Mouse (Mus musculus): ENCODE results near the gene E2f6.

E2f6 gene

DNA sequence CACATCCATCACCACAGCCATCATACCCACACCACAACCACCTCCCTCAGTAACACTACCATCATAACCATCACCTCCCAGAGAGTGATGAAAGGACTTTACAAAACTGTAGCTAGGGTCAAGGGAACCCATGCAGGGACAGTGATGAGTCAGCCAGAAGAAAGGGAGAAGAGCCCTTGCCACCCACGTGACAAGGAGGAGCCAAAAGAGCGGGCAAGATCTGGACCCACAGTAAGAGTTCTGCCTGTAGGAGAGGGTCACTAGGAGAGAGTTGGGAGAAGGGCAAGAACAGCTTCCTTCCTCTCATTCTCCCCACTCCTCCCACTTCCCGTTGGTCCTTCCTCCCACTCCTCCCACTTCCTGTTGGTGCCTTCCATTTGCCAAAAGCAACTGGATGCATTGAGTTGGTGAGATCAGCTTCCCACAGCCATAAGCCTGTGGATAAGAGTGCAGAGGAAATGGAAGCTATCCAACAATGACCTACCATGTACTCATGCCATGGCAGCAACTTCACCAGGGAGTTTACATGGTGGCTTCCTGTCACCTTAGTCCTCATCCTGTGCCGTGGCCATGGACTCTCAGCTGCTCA is 36.5 kb downstream of the E2f6 start:
- no peak for DNase-seq (ENCODE audit: low read depth in 1 of 2, low spot score in 2 of 2)

DNA sequence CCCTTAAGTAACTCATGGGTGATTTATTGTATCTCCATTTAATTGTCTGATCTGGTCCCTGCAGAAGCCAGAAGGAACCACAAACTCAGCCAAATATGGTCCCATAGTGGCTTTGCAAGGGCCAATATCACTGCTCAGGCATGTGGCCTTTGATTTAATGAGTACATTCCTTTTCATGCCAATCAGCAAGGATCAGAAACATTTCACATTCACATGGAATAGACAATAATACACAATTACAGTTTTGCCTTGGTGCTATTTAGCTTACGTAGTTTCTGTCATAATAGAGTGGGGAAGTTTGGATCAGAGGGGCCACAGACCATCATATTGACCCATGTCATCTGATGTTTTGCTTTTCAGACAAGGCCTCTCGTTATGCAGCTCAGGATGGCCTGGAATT is 37.7 kb downstream of the E2f6 start:
- DNase-seq (ENCODE audit: low read depth in 1 of 2, low spot score in 2 of 2), result no peak

DNA sequence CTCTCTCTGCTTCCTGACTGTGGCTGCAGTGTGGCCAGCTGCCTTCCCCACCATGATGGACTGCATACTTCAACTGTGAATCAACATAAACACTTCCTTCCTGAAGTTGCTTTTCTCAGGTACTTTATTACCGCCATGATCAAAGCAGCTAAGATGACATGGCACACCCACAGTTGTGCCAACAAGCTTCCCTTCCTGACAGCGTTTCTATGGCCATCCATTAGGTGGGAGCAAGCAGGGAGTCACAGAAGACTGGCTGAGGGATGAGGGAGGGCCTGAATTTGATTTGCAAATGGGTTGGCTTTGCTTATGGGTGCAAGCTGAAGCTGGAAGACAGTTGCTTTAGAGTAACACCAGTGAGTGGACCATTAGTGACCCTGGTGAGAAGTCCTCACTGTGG is 39.1 kb downstream of the E2f6 start:
- DNase-seq (ENCODE audit: low read depth in 1 of 2, low spot score in 2 of 2), result no peak

DNA sequence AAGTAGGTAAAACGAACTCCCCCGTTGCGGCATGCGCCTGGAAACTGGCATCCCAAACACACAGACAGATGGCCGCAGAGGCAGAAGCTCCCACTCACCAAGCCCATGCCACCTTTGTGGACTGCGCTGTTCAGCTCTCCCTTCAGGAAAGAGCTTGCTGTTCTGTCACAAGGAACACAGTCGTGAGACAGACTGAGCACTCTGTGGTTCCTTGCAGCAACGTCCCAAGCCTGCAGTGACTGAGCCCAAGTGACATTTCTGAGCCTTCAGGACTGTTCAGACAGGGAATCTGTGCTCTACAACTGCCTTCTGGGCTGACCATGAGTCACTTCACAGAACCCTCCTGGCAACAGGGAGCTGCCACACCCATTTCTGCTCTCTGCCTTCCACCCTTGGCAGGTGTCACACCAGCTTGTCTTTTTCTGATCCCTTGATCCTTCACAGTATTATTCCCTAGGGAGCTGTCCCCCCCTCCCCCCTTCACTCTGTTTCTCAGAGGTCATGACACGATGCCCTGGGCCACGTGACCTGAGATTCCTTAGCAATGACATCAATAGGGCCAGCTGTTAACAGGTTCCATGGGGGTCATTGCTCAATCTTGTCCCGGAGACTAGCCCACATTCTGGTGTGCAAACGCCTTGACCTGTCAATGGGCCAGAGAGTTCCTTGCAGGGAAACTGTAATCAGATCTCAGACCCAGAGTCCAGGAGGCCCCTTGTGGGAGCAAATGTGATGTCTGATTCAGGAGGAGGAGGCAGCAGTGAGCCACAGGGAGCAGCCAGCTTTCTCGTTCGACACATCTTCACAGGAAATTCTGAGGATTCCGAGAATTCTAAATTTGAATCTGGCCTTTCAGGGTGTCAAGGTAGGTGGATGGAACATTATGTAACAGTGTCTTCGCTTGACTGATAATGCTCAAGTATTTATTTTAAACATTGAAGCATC is 39.9 kb downstream of the E2f6 start:
- no peak for DNase-seq (ENCODE audit: low read depth in 1 of 2, low spot score in 2 of 2)

DNA sequence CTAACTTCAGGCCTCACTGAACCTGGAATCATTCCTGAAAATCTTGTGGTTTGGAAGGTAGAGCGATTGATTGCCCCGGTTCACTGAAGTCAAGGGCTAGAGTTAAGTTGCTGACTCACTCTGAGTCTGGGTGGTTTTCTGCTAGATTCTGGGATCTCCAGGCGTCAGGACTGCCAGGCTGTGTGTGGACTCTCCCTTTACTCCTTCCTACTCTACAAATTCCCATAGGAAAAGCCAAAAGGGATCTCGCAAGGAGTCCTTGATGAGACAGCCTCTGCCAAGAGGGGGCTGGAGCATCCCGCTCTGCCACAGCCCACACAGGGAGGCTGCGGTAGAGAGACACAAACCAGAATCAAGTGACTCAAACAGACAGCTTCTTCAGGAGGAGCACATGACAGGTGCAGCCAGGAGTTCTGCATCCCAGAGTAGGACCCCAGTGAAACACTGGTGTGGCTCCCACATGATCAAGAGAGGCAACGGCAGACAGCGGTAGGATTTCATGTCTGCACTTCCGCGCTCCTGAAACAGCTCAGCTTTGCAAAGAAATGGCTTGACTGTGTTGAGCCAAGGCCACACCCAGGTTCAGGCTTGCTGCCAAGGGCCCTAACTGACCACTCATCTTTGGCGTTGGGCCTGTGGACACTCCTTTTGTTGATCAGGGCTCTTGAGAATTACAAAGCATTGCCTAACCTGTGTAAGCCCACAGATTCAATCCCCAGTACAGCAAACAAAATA is 42.8 kb downstream of the E2f6 start:
- DNase-seq (ENCODE audit: low read depth in 1 of 2, low spot score in 2 of 2), result no peak

DNA sequence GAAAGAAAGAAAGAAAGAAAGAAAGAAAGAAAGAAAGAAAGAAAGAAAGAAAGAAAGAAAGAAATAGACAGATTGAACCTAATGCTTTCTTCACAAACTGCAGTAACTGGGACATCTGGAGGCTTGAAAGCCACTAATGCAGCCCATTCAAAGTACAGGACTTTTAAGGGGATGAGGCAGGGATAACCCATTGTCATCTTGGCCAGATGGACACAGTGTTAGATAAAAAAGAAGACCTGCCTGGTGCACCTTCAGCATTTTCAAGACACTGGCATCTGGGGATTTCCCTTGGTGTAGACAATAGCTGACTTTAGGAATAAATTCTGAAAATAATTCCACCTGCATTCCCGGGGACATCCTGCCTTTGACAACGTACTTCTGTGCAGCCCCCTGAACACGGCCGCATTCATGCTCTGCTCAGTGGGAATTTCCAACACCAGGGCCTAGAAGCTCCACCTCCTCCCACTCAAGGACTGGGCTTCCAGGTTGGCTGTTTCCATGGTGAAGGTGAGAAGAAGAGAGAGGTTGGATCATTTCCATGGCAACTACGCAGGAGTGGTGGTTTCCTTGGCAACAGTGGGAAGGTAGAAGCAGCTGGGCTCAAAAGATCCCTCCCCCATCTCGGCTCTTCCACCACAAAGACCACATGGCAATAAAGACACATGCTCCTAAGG is 45.0 kb downstream of the E2f6 start:
- DNase-seq (ENCODE audit: low read depth in 1 of 2, low spot score in 2 of 2), result no peak

DNA sequence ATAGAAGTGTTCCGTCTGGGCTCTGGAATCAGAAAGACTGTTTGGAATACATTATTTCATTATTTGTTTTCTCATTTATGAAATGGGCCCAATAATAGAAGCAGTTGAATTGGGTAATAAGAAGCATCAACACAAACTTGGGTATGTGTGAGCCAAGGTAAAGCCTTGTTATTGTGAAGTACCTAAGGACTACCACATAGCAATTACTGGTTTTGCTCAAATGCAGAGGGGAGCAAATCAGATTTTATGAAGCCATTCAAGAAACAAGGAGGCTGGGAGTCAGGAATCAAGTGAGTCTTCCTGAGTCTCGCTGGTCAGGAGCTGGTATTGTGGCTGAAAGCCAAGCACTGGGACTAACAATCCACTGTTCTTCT is 45.5 kb downstream of the E2f6 start:
- DNase-seq (ENCODE audit: low read depth in 1 of 2, low spot score in 2 of 2), result no peak

DNA sequence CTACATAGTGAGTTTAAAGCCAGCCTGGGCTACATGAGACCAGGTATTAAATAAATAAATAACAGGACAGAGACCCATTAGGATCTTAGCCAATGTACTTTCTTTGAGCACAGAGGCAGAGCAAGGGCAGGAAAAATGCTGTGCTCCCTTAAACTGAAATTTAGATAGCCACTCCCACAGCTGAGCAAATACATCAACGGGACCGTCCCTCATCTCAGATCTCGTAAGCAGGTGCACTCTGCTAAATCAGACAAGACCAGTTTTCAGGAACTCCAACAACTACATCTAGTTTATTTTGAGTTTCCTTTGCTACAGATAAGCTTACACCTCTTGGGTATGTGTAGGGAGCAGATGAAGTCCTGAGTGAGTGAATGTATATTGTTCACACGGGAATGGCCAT is 47.3 kb downstream of the E2f6 start:
- DNase-seq (ENCODE audit: low read depth in 1 of 2, low spot score in 2 of 2), result no peak

DNA sequence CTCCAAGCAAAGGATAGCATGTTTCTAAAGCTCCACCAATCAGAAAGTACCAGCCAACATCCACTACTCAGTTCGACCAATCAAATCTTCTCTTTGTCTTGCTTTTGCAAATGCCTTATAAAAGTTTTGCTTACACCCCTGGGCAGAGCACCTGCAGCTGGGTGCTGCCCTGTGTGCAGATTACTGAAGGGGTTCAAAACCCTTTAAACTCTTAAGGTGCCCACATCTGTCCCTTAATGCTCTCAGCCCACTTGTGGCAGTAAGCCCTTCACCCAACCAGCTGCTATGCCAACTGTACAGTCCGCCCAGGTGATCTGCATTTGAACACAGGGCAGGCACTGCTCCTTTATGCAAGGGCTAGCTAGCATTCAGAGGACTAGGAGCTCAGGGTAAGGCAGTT is 49.0 kb downstream of the E2f6 start:
- no peak for DNase-seq (ENCODE audit: low read depth in 1 of 2, low spot score in 2 of 2)

DNA sequence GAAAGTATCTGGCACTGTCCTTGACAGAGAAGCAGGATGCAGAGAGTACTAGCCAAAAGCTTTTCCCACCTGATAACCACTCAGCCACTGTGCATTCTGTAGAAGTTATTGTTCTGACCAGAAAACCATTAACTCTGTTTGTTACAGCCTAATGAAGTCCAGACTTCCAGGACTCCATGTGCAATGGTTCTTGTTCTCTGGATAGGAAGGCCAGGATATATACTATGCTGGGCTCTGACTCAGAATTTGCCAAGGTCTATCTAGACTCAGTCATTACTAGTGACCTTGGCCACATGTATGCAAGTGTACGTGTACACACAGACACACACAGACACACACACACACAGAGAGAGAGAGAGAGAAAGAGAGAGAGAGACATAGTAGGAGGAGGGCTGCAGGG is 49.8 kb downstream of the E2f6 start:
- no peak for DNase-seq (ENCODE audit: low read depth in 1 of 2, low spot score in 2 of 2)

DNA sequence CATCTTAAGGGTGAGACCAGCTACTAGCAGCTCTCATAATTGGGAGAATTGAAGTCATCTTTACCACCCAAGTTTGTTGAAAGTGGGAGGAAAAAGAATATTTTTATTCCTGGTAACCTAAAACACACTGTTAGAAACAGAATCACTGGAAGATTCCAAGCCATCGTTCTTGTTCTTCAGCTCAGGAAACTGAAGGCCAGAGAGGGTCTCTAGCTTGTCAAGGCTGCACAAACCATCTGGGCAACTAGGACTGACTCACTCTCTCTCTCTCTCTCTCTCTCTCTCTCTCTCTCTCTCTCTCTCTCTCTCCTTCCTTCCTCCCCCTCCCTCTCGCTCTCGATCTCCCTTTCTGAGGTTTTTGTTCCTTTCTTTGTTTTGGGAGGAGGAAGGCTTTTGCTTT is 50.2 kb downstream of the E2f6 start:
- DNase-seq (ENCODE audit: low read depth in 1 of 2, low spot score in 2 of 2), result no peak

DNA sequence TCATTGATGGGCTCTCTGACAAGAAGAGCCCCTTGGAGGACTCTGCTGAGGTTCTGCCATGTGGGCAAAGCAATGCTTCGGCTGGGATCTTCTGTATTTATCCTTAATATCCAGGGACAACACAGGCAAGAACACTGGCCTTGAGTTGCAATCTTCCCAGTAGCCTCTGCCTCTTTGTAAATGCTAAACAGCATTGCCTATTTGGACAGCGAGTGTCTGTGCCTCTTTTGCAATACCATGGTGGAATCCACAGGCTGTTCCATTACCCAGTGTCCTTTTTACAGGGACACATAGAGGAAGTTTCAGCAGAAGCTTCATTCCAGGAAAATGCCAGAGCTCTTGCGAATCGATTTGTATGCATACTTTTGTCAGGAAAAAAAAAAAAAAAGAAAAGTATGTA is 53.7 kb downstream of the E2f6 start:
- DNase-seq (ENCODE audit: low read depth in 1 of 2, low spot score in 2 of 2), result no peak

DNA sequence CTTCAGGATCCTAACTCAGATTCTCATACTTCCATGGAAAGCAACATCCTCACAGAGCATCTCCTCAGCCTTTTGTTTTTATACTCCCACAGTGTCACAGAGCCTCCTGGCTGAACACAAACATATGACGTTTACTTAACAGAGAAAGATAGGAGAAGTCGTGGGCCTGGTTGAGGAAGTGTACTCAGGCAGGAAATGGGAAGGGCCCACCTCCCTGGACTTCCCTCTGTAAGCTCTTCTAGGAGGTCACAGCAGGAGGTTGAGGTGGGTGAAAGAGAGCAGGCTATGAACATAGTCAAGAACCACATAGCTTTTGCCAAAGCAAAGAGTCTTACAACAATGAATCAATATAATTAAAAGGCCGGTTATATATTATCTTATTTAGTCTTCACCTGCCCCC is 55.1 kb downstream of the E2f6 start:
- DNase-seq (ENCODE audit: low read depth in 1 of 2, low spot score in 2 of 2), result peak in 1 of 2 experiments; percentile 9

DNA sequence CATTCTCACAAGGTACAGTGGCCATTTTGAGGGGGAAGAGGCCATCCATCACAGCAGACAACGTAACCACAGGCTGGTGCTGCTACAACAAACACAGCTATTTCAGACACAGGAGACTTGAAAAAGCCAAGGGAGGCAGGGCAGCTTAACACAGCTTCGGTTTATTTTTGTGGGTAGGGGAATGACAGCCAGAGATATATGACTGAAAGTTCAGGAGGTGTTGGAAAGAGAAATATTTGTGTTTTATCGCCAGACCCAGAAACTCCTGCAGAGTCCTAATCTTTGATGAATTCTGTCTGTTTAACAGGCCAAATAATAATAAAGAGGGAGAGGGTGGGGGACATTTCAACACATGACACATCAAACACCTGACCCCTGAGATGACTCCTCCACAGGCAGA is 55.7 kb downstream of the E2f6 start:
- DNase-seq (ENCODE audit: low read depth in 1 of 2, low spot score in 2 of 2), result no peak

DNA sequence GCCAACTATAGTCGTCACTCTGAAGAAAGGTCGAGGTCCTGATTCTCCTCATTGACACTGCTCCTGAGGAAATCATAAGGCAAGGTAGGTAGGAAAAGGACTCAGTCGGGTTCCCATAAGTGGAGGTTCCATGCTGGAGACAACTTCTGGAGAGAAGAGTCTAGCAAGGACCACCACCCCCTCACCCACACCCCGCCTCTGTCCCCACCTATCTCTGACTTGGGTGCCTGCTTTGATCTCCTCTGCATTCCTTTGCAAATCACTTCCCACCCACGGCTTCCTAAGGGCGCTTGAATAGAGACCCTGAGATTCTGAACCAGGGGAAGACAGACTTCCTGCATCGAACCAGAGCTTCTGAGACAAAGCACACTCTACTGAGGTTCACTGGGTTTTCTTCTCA is 56.5 kb downstream of the E2f6 start:
- DNase-seq (ENCODE audit: low read depth in 1 of 2, low spot score in 2 of 2), result no peak

DNA sequence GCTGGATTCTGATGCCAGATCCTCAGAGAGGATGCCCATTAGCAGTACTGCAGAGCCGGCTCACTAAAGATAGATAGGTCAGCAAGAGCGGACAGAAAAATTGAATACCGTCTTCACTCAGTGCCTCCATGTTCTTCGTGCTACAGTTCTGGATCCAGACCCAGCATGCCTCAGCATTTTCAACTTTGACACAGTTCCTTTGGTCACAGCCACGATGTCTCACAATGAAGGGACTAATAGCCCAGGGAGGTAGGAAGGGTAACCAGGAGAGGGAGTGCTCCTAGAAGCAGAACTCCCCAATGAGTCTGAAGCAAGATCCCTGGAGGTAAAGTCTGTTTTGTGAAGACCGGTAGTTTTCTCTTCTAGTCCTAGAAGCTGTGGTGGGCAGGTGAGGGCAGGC is 57.9 kb downstream of the E2f6 start:
- no peak for DNase-seq (ENCODE audit: low read depth in 1 of 2, low spot score in 2 of 2)

DNA sequence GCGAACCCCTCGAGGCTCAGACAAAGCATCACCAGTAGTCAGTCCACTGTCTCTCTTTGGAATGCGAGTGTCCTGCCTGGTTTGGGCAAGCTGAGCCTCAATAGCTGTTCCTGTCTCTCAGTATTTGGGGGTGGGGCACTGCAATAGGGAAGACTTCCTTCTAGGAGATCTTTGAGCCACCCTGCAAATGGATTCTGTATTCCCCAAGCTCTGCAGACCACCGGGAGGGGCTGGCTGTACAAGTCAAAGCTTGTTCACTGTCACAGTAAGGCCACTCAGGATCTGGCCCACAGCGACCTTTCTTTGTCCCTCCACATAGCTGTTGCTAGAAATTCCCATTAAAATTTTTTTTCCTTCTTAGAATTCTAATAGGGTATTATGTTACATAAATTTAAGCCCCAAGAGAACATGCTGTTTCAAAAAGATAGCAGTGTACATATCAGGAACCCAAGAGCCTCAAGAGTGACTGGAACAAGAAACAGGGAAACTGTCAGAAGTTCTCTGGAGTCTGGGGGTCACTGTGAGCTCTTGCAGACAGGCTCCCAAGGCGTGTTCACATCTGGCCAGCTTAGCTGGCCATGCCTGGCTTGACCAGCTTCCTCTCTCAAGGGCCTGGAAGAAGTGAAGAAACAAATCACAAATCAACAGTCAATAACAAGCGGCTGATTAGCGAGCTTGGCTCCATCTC is 58.5 kb downstream of the E2f6 start:
- no peak for DNase-seq (ENCODE audit: low read depth in 1 of 2, low spot score in 2 of 2)

DNA sequence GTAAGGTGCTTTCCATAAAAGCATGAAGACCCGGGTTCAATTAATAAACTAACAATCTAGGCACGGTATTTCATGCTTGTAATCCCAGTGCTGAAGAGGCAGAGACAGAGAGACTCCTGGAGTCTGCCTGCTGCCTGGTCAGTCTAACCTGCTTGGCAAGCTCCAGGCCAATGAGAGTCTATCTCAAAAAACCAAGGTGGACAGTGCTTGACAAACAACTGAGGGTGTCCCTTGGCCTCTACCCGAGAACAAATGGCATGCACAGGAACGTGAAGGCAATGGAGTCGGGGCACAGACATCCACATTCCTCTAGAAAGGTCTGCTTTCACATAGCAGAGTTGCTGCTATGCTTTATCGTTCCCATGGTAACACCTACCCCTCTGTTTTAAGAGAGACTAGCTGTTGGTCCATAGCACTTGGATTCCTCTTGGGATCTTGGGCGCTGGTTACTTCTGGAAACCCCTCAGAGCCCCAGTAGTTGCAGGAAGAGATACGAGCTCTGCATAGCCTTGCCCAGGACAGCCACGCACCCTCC is 59.2 kb downstream of the E2f6 start:
- DNase-seq (ENCODE audit: low read depth in 1 of 2, low spot score in 2 of 2), result no peak

DNA sequence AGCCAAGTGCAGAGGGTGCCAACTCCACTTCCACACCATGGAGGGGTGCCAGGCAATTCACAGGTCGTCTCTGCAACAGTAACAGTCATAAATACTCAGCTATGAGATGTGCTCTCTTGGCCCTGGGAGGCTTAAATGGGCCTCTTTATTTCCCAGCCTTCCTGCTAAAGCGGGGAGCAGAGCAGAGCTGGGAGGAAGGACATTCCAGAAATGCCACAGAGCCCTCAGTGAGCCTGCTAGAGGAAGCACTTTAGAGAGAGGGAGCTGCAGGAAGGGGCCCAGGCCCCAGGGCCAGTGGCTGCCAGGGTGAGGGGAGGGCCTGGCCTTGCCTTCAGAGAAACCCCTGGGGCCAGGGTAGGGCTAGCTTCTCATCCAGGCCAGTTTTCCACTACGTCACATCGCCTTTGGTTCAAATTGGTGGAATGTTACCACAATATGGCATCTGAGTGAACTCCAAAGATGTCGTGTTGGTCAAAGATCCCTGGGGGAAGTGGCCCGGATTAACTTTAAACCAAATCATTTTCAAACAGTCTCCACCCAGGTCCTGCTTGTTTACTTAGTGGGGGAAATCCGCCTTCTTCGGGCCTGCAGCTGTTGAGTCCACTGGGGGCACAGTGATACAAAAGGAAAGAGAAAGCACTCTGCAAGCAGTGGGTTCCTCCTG is 59.8 kb downstream of the E2f6 start:
- peak in 1 of 2 experiments; percentile 5 for DNase-seq (ENCODE audit: low read depth in 1 of 2, low spot score in 2 of 2)

DNA sequence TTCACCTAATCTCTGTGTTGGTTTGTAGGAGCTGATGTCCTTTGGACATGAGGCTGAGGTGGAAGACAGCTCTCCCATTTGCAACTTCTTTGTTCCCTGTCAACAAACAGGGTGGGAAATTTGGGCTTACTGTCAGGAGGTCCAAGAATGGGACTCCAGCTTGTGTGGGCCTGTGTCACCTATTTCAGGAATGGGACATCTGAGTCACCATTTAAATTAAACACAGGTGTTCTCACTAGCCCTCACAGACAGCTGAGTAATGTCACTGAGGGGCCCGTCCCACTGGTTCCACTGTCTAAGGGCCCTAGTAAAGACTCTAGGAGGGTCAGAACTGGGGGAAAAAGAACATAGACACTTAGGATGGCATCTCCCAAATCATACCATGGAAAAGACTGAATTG is 61.2 kb downstream of the E2f6 start:
- no peak for DNase-seq (ENCODE audit: low read depth in 1 of 2, low spot score in 2 of 2)
